Mouse (Mus musculus): ENCODE data around the gene Npas3.

Npas3 gene

GRCm38 (mm10) chr12:53410647-53411046 lies 162.2 kb downstream of the Npas3 start:
- DNase-seq (ENCODE audit: low spot score): no peak

- DNase-seq (ENCODE audit: low spot score): no peak
Measured at GRCm38 (mm10) chr12:53416096-53416495, 167.6 kb downstream of the Npas3 start.

GRCm38 (mm10) chr12:53421701-53422100 lies 173.2 kb downstream of the Npas3 start:
- DNase-seq (ENCODE audit: low spot score): no peak

DNA sequence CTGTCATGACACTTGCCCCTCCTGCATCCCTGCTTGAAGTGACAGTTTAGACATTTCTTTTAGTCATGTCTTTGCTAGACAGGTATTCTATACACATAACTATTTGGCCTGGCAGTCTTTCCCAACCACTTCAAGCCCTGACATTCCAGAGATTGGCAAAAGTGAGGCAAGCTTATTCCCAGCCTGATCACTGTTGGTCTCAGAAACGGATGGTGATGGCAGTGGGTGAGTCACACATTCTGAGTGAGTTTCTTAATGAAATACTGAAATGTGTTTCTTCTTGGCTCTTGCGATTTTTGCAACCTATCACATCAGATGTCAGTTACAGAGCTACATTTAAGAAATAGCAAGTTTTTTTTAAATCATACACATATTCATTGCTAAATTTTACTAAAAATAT lies 175.2 kb downstream of the Npas3 start:
- no peak for DNase-seq (ENCODE audit: low spot score)

DNA sequence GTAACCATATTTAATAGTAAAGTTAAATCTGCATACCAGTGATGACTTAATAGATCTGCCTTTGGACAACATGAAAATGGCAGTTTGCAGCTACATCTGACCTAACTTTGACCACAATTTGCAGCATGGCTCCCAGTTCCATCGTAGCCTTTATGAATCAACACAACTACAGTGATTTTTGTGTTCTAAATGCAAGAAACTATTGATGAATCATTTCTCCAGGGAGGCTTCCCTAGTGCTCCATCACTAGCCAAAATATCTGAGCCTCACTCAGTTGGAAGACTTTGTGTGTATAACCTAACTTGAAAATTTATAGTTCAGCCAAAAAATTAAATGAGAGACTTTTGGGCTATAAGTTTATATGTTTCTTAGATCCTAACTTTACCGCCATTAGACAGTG lies 177.5 kb downstream of the Npas3 start:
- no peak for DNase-seq (ENCODE audit: low spot score)

DNA sequence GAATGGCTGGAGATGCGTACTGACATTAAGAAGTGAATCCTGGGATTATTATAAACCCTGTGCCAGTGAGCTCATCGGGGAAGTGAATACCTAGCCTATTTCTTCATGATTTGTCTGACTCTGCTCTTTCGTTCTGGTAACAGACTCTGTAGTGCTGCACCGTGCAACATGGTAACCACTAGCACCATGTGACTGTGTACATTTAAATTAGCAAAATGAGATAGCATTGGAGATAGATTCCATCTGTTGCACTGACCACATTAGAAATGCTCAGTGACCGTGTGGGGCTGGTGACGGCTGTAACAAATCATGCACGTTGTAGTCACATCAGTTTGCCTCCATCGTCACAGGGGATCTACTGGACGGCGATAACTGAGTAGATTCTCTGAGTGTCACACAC lies 178.7 kb downstream of the Npas3 start:
- DNase-seq (ENCODE audit: low spot score): no peak

- no peak for DNase-seq (ENCODE audit: low spot score)
Measured at GRCm38 (mm10) chr12:53442029-53442428, 193.6 kb downstream of the Npas3 start.

- DNase-seq (ENCODE audit: low spot score): no peak
Measured at GRCm38 (mm10) chr12:53447469-53447868, 199.0 kb downstream of the Npas3 start.

DNA sequence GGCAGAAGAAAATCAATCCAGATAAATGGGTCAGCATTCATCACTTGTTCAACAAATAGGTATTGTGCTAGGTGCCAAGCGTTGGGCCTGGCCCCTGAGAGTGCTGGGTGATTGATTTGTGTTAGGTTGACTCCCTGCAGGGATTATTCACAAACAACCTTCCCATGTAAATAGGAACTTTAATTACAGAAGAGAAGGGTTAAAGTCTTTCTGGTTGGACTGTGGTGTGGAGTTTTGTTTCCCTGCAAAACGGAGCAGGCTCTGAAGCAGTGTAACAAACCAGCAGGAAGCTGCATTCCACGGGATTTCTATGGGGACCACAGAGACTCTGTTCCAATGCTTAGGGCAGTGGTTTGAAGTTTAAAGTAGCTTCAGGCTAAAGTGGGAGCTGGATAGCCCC lies 199.6 kb downstream of the Npas3 start:
- no peak for DNase-seq (ENCODE audit: low spot score)

DNA sequence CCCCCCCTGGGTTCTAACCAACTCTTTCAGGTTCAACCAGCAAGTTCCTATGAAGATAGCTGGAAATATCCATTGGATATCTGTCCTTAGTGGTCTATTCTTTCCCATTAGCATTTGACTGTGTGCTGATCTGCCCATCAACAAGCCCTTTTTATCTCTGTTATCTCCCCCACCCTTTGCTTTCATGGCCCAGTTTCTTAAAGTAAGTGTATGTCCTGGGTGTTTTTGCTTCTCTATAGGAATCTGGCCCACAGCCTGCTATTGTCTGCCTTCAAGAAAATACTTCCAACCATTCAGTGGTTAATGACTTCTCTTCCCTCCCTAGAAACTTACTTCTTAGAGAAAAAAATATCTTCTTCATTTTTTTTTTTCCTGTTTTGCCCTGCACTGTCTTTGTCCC lies 219.1 kb downstream of the Npas3 start:
- DNase-seq (ENCODE audit: low spot score): no peak

DNA sequence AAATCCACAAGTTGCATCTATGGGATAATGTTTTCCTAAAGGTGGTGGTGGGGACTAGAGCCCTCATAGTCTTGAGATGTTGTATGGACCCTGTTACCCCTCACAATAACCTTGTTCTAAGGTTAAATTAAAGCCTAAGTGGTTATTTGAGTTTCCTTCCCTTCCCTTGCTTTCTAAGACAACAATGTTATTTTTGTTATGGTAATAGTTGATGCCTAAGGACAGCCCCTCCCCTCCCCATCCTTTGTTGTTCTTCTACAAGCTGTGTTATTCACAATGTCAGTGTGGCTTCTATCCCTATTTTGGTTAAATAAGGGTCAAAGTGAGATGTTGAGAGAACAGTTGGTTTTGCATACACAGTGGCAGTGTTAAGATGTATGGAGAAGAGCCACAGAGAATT lies 226.0 kb downstream of the Npas3 start:
- DNase-seq (ENCODE audit: low spot score): no peak

DNA sequence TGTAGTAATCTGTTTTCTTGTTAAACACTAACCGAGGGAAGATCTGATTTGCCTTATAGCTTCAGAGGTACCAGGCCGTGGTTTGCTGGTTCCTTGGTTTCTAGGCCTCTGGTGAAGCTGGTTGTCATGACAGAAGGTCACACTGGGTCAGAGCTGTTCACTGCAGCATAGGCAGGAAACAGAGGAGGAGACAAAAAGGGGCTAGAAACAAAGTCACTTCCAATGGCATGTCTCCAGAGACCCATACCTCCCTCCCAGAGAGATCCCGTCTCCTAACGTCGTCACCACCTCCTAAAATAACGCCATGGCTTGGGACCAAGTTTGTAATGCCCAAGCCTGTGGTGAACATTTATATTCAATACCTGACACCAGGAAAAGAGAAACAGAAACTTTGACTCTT lies 236.4 kb downstream of the Npas3 start:
- DNase-seq (ENCODE audit: low spot score): no peak

DNA sequence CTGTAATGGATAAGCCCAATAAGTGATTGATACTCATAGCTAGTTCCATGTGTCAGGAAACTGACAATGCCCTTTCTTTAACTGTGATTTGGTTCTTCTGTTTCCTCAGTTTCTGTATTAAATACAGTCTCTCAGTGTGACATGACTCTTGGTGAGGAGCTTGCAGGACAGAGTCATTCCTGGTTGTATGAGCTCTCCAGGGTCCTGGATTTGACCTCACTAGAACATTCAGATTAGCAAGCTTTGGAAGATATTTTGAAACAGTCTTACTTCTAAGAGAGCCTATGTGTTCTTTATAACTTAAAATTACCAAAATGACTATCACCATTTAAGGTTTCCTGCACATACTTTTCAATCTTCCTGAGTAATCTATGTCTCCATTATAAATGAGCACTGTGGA lies 247.9 kb downstream of the Npas3 start:
- DNase-seq (ENCODE audit: low spot score): no peak

DNA sequence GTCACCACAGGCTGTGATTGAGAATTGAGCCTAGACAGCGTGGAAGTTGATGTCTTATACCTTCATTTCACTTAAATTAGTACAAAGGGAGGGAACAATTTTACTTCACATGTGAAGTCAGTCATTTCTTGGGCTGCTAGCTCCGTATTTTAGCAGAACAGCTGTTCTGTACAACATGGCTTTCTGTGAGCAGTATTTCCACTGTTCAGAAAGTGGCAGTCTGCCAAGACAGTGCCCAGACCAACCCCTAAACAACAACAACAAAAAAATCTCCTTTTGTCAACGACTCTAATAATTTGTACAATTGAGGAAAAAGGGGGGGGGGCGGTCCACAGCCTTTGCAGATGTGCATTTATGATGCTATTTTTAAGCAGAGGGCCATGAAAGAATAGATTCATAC lies 266.4 kb downstream of the Npas3 start:
- DNase-seq (ENCODE audit: low spot score): no peak

- no peak for DNase-seq (ENCODE audit: low spot score)
Measured at GRCm38 (mm10) chr12:53519556-53519955, 271.1 kb downstream of the Npas3 start.

DNA sequence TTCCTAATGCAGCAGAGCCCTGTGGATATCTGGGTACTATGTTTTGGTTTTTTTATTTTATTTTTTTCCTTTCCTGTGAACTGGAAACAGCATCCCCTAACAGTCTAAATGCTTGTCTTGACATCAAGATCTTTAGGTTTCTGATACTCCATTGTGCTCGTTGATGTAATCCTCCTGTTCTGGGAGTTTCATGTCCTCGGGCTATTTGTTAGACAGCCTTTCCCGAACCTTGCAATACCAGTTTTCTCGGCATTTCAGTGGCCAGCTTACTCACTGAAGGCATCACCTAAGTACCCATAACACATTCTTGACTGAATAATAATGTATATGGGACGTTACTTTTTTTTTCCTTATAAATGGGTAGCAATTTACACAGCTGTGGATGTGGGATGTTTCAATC lies 274.2 kb downstream of the Npas3 start:
- no peak for DNase-seq (ENCODE audit: low spot score)

GRCm38 (mm10) chr12:53527046-53527445 lies 278.6 kb downstream of the Npas3 start:
- DNase-seq (ENCODE audit: low spot score): no peak

DNA sequence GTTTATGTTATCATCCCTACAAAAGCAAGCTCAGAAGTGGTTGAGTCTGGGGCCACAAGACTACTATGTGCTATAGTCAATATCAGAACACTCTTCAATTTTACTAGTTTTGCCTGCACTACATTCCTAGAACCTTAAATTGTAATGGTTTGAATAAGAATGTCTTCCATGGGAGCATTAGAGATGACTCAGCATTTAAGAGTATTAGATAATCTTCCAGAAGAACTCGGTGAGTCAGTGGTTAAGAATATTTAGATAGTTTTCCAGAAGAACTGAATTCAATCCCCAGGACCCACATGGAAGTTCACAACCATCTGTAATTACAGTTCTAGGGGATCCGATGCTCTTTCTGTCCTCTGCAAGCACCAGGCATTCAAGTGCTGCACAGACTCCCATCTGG lies 280.9 kb downstream of the Npas3 start:
- DNase-seq (ENCODE audit: low spot score): no peak

DNA sequence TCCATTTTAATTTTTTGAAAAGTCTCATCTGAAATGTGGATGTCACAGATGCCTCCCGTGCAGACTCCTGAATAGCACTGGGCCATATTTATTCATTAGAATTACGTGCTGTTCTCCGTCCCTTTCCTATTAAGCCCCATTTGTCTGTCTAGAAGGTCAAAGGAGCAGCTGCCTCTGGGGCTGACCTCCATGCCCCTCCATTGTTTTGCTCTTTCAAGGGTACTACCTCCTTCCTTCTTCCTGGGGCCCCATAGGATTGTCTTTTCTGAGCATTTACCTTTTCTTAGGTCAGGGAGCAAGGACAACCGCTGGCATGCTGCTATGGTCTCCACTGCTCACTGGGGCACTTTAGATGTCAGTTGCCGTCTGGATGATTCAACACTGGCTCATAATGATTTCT lies 288.3 kb downstream of the Npas3 start:
- DNase-seq (ENCODE audit: low spot score): no peak

GRCm38 (mm10) chr12:53556359-53556758 lies 307.9 kb downstream of the Npas3 start:
- DNase-seq (ENCODE audit: low spot score): no peak

GRCm38 (mm10) chr12:53558259-53558658 lies 309.8 kb downstream of the Npas3 start:
- no peak for DNase-seq (ENCODE audit: low spot score)

GRCm38 (mm10) chr12:53566712-53567387 lies 318.4 kb downstream of the Npas3 start:
- DNase-seq (ENCODE audit: low spot score): no peak

GRCm38 (mm10) chr12:53581181-53581580 lies 332.7 kb downstream of the Npas3 start:
- no peak for DNase-seq (ENCODE audit: low spot score)

DNA sequence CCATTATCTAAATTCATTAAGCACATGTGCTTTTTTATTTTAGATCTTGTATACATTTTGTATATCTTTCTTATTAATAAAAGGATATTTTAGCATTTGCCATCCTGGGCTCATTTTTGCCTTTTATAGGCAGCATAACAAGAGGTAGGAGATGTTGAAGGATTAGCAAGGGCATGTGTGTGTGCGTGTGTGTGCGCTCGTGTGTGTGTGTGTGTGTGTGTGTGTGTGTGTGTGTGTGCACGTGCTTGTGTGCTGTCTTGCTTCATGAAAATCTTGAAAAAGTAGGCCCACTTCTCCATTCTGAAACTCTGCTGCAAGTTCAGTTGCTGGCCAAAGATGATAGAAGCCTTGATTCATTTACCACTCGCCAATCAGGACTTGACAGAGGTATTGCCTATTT lies 338.8 kb downstream of the Npas3 start:
- no peak for DNase-seq (ENCODE audit: low spot score)
